Mouse (Mus musculus) gastrocnemius, adult 2 months (tissue): ENCODE measurements at regions not wholly inside any gene's neighbourhood (a gene's known extent, or its start where the extent isn't known, plus 50 kb on each side); places are given as distances from the start of the nearest gene placed in this dataset.
A peak's percentile ranks its signal among the peaks of the same experiment; 100 is the strongest.
"Not testable (repeated sequence)": the region's sequence is repeated elsewhere in the genome, so short reads cannot be mapped to it uniquely, and the experiment has no call there.

Experiments
- DNase-seq: peaks from one replicate; pipeline ENCODE4 v3.0.0; 2022
- H3K27ac ChIP-seq: fragments of 200-600 bp; 2 replicates; pipeline ENCODE4 v1.8.1; 2022; ENCODE audit warnings: mild to moderate bottlenecking
- H3K4me3 ChIP-seq: fragments of 200-600 bp; 2 replicates; pipeline ENCODE4 v1.8.1; 2022; ENCODE audit warnings: mild to moderate bottlenecking, moderate library complexity
- CTCF ChIP-seq: fragments of 200-600 bp; IDR thresholded peaks from 2 replicates; pipeline ENCODE4 v1.8.1; 2022; ENCODE audit warnings: antibody characterized with exemption, mild to moderate bottlenecking, moderate library complexity
- intact Hi-C: fragments of 180-260 bp; cut with DNase I; formaldehyde crosslinking; loops from one replicate; pipeline ENCODE4 v1.15.1; 2025

- no peak for DNase-seq
- intact Hi-C loops: no loop called here
- Histone ChIP-seq H3K4me3 (no peak overlapping the region), H3K27ac (no peak overlapping the region)
- no peak for TF ChIP-seq CTCF
Measured at GRCm38 (mm10) chr2:179146274-179146673, 296.0 kb upstream of the Cdh4 start.

- intact Hi-C loops: no loop called here
- no peak for DNase-seq
- no peak overlapping the region for H3K4me3 ChIP-seq
- H3K27ac ChIP-seq: no peak overlapping the region
- TF ChIP-seq CTCF: no peak
Measured at GRCm38 (mm10) chr2:179148194-179148593, 294.0 kb upstream of the Cdh4 start.

GRCm38 (mm10) chr2:179148667-179149066 lies 293.6 kb upstream of the Cdh4 start:
- no peak for TF ChIP-seq CTCF
- intact Hi-C loops: no loop called here
- no peak for DNase-seq
- no peak overlapping the region for H3K4me3 ChIP-seq
- H3K27ac ChIP-seq: no peak overlapping the region

GRCm38 (mm10) chr2:179158881-179159280 lies 283.4 kb upstream of the Cdh4 start:
- Histone ChIP-seq H3K27ac (no peak overlapping the region), H3K4me3 (no peak overlapping the region)
- intact Hi-C loops: no loop called here
- DNase-seq: no peak
- TF ChIP-seq CTCF: no peak

GRCm38 (mm10) chr2:179163116-179163515 lies 279.1 kb upstream of the Cdh4 start:
- intact Hi-C loops: no loop called here
- Histone ChIP-seq H3K27ac (no peak overlapping the region), H3K4me3 (no peak overlapping the region)
- TF ChIP-seq CTCF: no peak
- DNase-seq: no peak

- intact Hi-C loops: no loop called here
- Histone ChIP-seq H3K4me3 (no peak overlapping the region), H3K27ac (no peak overlapping the region)
- no peak for DNase-seq
- TF ChIP-seq CTCF: no peak
Measured at GRCm38 (mm10) chr2:179170157-179170556, 272.1 kb upstream of the Cdh4 start.

GRCm38 (mm10) chr2:179170608-179171007 lies 271.6 kb upstream of the Cdh4 start:
- intact Hi-C loops: no loop called here
- DNase-seq: no peak
- TF ChIP-seq CTCF: no peak
- H3K4me3 ChIP-seq: no peak overlapping the region
- no peak overlapping the region for H3K27ac ChIP-seq

GRCm38 (mm10) chr2:179176835-179177530 lies 265.2 kb upstream of the Cdh4 start:
- DNase-seq, H3K27ac ChIP-seq, intact Hi-C loops, H3K4me3 ChIP-seq: not testable (repeated sequence)

- no peak overlapping the region for H3K27ac ChIP-seq
- no peak for TF ChIP-seq CTCF
- DNase-seq: no peak
- intact Hi-C loops: no loop called here
- no peak overlapping the region for H3K4me3 ChIP-seq
Measured at GRCm38 (mm10) chr2:179181366-179181765, 260.9 kb upstream of the Cdh4 start.

GRCm38 (mm10) chr2:179182123-179182522 lies 260.1 kb upstream of the Cdh4 start:
- Histone ChIP-seq H3K27ac (no peak overlapping the region), H3K4me3 (no peak overlapping the region)
- intact Hi-C loops: no loop called here
- no peak for TF ChIP-seq CTCF
- DNase-seq: no peak

- DNase-seq: no peak
- intact Hi-C loops: no loop called here
- Histone ChIP-seq H3K27ac (no peak overlapping the region), H3K4me3 (no peak overlapping the region)
- TF ChIP-seq CTCF: no peak
Measured at GRCm38 (mm10) chr2:179192906-179193496, 249.2 kb upstream of the Cdh4 start.

- Histone ChIP-seq H3K27ac (no peak overlapping the region), H3K4me3 (no peak overlapping the region)
- DNase-seq: peak; percentile 69
- TF ChIP-seq CTCF: peak; percentile 71
- intact Hi-C loops: no loop called here
Measured at GRCm38 (mm10) chr2:179193507-179194160, 248.6 kb upstream of the Cdh4 start.

- intact Hi-C loops: no loop called here
- no peak for TF ChIP-seq CTCF
- no peak overlapping the region for H3K27ac ChIP-seq
- DNase-seq: no peak
- no peak overlapping the region for H3K4me3 ChIP-seq
Measured at GRCm38 (mm10) chr2:179197471-179197870, 244.8 kb upstream of the Cdh4 start.

GRCm38 (mm10) chr2:179200495-179200894 lies 241.7 kb upstream of the Cdh4 start:
- H3K4me3 ChIP-seq: no peak overlapping the region
- no peak for DNase-seq

More at GRCm38 (mm10) chr2:179200495-179200894, 241.7 kb upstream of the Cdh4 start:
- H3K27ac ChIP-seq: no peak overlapping the region
- no peak for TF ChIP-seq CTCF
- intact Hi-C loops: no loop called here
